Mouse (Mus musculus) adrenal gland, postnatal 4 days (tissue): ENCODE results near the gene Ntf3. TPM values are rescaled to one million over a fixed set of nuclear protein-coding genes. Genes with fewer than 3 reads are reported as not detected.

ENCODE experiments used
- DNase-seq, 2 experiments: peaks; one replicate each; pipeline ENCODE4 v3.0.0; 2021 to 2022; ENCODE audit warnings: low spot score in 2 of 2, mixed read lengths in 2 of 2
- total RNA-seq, 2 experiments: library from RNA; stranded (reverse); gene quantifications; 2 replicates each; pipeline ENCODE4 v1.2.3; 2021

Gene Ntf3
- total RNA-seq, 2 experiments from 2014 or later, result 0.85 to 1.5 TPM

DNA sequence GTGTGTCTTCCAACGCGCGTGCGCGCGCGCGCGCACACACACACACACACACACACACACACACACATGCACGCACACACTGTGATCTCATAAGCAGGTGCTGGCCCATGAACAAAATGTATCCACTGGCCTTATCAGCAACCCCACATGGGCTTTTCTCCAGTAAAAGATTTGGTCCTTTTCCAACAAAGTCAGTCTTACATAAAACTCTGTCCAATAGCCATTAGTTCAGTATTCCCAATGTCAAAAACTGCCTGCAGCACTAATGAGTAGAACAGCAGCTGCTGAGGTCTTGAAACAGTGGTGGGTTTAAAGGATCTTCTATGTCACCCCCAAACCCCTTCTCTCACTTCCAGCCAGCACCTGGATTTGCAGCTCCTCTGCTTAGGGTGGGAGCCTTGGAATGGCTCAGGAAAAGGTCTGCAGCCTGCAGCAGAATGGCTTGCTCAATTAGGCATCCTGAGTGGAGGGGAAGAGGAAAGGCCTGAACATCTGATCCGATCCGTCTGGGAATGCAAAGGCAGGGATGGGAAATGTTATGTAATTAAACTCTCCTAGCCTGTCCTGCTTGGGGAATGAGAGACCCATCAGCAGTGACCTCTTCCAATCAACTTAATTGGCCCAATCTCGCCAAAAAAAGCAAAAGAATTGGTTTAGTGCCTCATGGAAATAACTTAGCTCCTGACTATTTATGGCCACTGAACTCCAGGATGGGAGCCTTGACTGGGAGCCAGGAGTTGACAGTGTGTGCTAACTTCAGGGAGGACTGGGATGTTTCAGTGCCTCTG, 7.2 kb downstream of the Ntf3 start:
- DNase-seq, result no peak

- DNase-seq, result no peak
Observed at GRCm38 (mm10) chr6:126155928-126156327, 10.8 kb downstream of the Ntf3 start.

DNA sequence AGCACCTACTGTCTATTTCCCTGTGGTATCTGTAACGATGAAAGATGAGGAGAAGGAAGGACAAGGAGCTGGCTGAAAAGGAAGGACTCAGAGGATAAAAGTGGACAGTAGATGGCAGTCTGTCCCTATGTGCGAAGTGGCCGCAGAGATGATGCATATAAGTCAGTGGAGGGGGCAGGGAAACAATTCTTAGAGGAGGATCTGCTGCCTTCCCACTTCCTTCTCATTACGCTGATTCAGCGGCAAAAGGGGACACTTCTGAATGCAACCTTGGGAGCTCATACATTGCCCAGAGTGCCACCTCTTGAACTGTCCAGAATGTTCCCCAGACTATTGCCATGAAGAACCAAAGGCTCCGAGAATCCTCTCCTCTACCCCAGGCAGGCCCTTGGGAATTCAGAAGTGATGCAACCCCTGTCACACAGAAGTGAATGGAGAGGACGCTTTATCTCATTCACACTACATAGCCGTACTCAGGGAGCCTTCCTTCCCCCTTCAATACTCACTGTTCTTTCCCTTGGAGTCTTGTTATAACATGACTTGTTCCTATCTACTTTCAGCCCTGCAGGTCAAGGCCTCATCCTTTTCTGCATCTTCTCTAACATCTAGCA, 12.2 kb downstream of the Ntf3 start:
- DNase-seq, result no peak

DNA sequence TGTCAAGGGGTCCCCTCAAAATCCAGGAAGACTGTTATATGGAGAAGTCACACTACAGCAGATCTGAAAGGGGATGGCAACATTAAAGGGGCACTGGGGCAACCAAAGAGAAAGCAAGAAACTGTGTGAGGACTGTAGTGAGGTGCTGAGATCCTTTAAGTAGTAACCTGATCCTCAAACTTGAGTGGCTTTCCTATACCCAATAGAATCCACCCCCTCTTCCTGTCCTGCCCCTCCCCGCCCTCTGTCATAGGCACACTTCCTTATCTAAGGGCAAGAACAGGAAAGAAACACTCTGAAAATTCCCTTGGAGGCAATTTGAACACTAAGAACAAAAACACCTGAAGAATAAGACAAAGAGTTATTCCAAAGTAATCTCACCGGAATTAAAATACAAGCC, 13.6 kb downstream of the Ntf3 start:
- no peak for DNase-seq

DNA sequence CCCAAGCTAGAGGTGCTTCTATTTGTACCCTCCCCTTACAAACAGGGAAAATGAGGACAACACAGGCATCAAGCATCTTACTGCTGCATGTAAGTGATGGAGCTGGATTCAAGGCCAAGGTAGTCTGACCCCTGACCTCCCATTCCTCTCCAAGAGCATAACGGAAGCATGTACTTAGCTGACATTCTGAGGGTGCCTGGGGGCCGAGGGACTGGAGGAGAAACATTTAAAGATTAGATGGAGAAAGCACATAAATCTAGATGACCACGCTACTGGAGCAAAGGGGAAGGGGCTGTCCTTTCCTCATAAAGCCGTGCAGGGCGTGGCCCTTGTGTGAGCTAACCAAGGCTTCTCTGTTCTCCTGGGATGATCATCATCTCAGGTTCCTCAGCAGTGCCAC, 23.1 kb downstream of the Ntf3 start:
- DNase-seq, result no peak

GRCm38 (mm10) chr6:126142741-126143140, 24.0 kb downstream of the Ntf3 start:
- DNase-seq, result no peak

GRCm38 (mm10) chr6:126142021-126142554, 24.6 kb downstream of the Ntf3 start:
- DNase-seq, result no peak

- no peak for DNase-seq
Observed at GRCm38 (mm10) chr6:126141472-126141871, 25.2 kb downstream of the Ntf3 start.

DNA sequence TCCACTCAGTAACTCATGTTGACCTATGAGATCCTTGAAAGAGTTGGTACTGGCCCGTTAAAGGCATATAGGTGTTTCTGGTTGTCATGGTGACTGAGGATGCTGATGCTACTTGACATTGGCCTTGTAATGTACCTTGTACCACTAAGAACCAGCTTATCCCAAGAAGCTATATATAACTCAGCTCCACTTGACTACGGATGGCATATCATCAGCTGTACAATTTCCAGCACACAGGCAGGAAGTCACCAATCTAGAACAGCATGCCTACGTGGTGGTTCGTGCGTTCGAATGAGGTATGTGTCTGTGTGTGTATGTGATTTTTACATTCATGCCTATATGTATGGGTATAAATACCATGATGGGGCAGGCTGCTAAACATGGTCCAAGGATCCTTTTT, 25.7 kb downstream of the Ntf3 start:
- no peak for DNase-seq

DNA sequence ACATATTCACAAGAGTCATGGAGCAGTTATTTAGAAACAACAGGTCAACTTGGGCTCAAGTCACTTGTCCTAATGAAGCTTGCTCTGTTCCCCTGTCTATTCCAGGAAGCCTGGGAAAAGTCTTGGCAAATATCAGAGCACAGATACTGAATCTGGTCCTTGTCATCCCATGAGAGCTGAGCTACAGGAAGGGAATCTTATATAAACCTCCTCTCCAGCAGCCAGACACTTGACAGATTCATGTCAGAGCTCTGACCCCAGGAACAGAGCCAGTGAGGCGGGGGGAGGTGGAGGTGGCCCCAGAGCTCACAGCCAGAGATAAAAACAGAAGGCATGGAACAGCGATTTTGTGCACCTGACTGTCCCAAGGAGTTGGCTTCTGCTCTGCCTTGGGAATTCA, 26.3 kb downstream of the Ntf3 start:
- DNase-seq, result no peak

DNA sequence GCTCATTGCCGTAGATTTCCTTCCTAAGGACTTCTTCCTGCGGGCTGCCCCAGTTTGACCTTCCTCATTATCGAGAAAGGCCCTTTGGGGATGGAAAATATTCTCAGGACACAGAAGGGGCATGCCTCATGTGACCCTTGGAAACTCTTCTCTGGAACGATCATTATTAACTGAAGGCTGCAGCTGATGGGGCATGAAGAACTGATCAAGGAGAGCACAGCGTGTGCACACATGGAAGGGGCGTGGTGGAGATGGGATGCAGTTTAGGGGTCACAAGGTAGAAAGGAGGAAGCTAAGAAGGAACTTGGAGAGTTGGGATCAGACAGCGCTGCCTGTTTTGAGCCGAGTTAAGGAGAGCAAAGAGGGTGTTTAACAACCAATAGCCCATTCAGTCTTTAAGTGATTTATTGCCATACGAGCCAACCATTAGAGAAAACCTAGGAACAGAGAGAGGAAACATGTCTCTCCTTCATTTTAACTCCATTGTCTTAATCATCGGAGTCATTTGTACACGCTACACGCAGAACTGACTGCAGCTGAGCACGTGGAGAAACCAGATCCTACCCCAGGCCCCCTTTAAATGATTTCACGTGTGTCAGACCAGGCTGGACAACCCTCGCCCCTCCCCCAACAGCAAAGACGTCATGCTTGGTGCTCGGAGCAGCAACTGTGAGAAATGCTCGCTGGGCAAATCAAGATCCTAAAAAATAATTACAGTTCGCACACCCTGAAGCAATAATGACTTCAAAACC, 32.4 kb downstream of the Ntf3 start:
- no peak for DNase-seq

GRCm38 (mm10) chr6:126128238-126128637, 38.5 kb downstream of the Ntf3 start:
- no peak for DNase-seq

DNA sequence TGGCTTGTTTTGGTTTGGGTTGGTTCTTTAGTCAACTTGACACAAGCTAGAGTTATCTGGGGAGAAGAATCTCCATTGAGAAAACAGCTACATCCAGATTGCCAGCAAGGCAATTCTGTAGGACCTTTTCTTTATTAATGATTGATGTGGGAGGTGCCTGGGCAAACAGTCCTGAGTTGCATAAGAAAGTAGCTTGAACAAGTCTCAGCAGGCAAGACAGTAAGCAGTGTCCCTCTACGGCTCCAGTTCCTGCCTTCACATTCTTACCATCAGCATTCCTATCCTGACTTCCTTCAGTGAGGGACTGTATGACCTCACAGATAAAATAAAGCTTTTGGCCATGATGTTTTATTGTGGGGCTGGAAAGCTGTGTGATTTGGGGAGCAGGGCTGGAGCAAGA, 48.5 kb downstream of the Ntf3 start:
- no peak for DNase-seq

DNA sequence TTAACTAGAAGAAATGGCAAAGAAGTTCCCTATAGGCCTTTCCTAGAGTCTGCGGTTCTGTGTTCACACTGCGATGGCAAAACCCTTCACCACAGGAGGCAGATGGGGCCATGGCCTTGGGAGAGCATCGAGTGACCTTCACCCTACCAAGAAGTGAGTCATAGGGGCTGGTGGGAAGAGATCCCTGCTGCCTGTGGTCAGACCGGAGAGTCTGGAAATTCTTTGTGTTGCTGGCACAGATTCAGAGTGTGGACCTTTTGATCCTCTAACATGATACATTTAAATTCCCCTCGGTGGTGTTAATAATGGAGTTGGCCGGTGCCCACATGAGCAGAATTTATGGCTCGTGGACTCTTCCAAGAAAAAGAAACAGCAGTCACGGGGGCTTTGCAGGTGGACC, 49.5 kb downstream of the Ntf3 start:
- DNase-seq, result no peak

DNA sequence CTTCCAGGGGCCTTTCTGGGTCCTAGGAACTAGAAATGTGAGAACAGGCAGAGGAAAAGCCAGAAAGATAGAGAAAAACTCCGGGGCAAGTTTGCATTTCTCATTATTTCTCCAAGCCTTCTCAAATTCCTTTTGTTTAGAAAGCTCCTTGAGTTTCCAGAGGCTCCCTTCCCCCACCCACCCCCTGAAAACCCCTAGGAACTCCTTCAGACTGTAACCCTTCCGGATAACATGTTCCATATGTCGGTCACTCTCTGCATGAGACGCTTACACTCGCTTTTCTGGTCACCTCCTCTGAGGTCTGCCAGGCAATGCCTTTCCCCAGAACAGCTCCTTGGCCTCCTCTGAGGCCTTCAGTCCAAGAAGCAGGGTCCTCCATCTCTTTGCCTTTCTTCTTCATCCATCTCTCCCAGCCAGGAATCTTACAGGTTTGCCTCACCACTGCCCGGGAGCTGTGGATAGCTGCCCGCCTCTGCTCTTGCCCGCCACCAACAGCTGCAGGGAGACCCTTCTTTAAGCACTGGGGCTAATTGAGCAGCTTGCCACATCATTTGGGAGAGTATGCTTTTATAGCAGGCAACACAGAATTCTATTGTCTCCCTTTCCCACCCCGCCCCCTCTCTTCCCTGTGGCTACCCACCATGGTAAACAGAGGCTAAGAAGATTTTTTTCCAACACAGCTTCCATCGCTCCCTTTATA, 51.6 kb downstream of the Ntf3 start:
- DNase-seq, result no peak

DNA sequence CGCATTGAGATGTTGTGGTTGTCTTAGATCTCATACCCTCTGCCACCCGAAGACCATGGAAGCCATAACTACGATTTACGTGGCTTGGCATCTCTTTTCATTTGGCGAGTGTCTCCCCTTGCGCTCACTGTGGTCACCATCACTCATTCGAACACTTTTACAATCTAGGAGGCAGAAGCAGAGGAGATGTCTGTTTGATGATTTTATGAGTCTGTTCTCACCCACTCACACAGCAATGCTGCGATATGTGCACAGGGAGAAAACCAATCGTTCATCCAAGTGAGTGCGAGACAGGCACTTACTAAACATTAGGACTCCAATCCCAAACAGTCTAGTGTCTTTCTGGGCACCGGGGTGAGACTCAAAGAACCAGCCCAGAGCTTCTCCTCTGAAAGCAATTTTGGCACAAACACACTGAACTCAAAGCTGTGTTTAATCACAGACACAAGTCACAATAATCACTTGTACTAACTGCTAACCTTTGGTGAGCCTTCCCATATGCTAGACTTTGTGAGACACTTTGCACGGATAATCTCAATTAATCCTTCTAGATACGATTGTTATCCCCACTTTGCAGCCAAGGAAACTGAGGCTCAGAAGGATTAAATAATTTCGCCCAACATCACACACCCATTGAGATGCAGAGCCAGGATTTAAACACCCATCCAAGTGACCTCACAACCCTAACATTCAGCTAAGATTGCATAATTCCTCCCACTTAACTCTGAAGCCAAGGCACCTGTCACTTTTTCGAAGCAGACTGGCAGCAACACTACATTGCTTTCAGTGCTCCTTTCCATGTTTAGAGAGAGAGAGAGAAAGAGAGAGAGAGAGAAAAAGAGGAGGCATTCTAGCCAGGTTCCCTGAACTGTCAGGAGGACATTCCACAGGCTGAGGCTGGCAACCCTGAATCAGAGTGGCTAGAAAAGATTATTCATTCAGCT, 55.5 kb downstream of the Ntf3 start:
- no peak for DNase-seq

DNA sequence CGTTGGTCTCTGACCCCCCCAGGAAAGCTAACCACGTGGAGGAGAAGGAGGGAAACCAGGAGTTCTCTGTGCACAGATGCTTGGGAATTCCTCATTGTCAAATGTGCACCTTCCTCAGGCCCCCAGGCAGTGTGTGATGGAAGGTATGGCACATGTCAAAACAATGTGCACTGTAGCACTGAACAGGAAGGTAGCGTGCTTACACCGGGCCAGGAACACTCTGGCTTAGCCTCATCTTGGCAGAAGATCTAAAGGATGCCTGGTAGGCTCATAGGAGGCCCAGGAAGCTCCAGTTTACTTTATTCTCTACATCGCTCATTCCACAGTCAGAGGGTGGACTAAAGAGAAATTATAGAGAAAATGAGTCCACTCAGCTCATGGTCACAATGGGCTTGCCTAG, 57.5 kb downstream of the Ntf3 start:
- DNase-seq, result no peak

DNA sequence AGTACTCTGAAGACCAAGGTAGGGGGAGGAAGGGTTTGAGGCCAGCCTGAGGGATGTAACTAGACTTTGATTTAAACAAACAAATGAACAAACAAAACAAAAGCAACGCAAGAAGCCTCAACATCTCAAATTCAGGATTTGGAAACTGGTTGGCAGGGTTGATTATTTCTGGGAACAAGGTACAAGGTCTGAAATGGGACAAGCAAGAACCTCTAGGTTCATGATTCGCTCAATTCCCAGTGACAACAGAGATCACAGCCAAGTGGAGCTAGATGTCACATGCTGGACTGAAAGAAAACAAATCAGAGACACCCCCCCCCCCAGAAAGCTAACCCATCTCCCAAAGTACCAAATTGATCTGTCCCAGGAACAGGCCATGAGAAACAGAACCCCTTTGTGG, 57.9 kb downstream of the Ntf3 start:
- no peak for DNase-seq

GRCm38 (mm10) chr6:126107398-126107797, 59.3 kb downstream of the Ntf3 start:
- DNase-seq, result no peak

- DNase-seq, result no peak
Observed at GRCm38 (mm10) chr6:126106798-126107173, 59.9 kb downstream of the Ntf3 start.
